Mouse (Mus musculus) heart, adult 2 months (tissue): Measurements from ENCODE around the gene Ndufa7. TPM values are rescaled to one million over a fixed set of nuclear protein-coding genes. Genes with fewer than 3 reads are reported as not detected.

ENCODE experiments used
- DNase-seq, 2 experiments: peaks; one replicate each; pipeline ENCODE4 v3.0.0; 2021
- H3K27ac ChIP-seq: fragments of 200-600 bp; 2 replicates; pipeline ENCODE4 v1.8.1; 2022
- H3K27me3 ChIP-seq: fragments of 200-500 bp; 2 replicates; pipeline ENCODE4 v1.6.1; 2012; ENCODE audit warnings: mild to moderate bottlenecking, low read length, inconsistent platforms, mixed read lengths; ENCODE audit not compliant: control insufficient read depth, insufficient read depth
- H3K36me3 ChIP-seq: fragments of 200-500 bp; 2 replicates; pipeline ENCODE4 v1.6.1; 2012; ENCODE audit warnings: low read length, inconsistent platforms; ENCODE audit not compliant: control insufficient read depth, insufficient read depth
- H3K4me1 ChIP-seq: fragments of 200-500 bp; 2 replicates; pipeline ENCODE4 v1.6.1; 2011; ENCODE audit warnings: low read length; ENCODE audit not compliant: control insufficient read depth, insufficient read depth
- H3K4me3 ChIP-seq: fragments of 200-600 bp; 2 replicates; pipeline ENCODE4 v1.8.1; 2022
- H3K79me2 ChIP-seq: fragments of 200-500 bp; replicated peaks from 2 replicates; pipeline ENCODE4 v1.6.1; 2012; ENCODE audit warnings: mild to moderate bottlenecking, inconsistent platforms, low read length, moderate library complexity, mixed read lengths; ENCODE audit not compliant: control insufficient read depth, insufficient read depth
- H3K9ac ChIP-seq: fragments of 200-500 bp; 2 replicates; pipeline ENCODE4 v1.6.1; 2012; ENCODE audit warnings: low read depth, mild to moderate bottlenecking, control low read depth, inconsistent platforms, low read length, mixed read lengths
- CTCF ChIP-seq: fragments of 200-600 bp; IDR thresholded peaks from 2 replicates; pipeline ENCODE4 v1.8.1; 2022; ENCODE audit warnings: antibody characterized with exemption, mild to moderate bottlenecking, moderate library complexity
- EP300 ChIP-seq: fragments of 200-500 bp; IDR thresholded peaks from 2 replicates; pipeline ENCODE4 v1.6.1; 2011; ENCODE audit warnings: low read depth, low read length, control low read depth; ENCODE audit not compliant: insufficient read depth
- POLR2A ChIP-seq: fragments of 200-500 bp; IDR thresholded peaks from 2 replicates; pipeline ENCODE4 v1.6.1; 2011; ENCODE audit warnings: mild to moderate bottlenecking, low read depth, low read length, control low read depth; ENCODE audit not compliant: insufficient read depth
- WGBS: fragments of 180-500 bp; shearing (Covaris S2); methylation state at CpG from one replicate; pipeline ENCODE4 v1.1.7; 2018; 5-methylcytosine and 5-hydroxymethylcytosine counted together
- intact Hi-C: fragments of 180-260 bp; cut with DNase I; formaldehyde crosslinking; loops from one replicate; pipeline ENCODE4 v1.15.1; 2025
- polyA plus RNA-seq: library from polyadenylated mRNA; depleted of rRNA; stranded (reverse); fragments of >200 nt; gene quantifications from 2 replicates; pipeline ENCODE4 v1.2.3, GENCODE M21; 2012
- total RNA-seq, 2 experiments: library from RNA; stranded (reverse); gene quantifications; 2 replicates each; pipeline ENCODE4 v1.2.3; 2021

The Ndufa7 gene
- total and polyA plus RNA-seq, 3 experiments, result 609 to 755 (median 707) TPM

DNA sequence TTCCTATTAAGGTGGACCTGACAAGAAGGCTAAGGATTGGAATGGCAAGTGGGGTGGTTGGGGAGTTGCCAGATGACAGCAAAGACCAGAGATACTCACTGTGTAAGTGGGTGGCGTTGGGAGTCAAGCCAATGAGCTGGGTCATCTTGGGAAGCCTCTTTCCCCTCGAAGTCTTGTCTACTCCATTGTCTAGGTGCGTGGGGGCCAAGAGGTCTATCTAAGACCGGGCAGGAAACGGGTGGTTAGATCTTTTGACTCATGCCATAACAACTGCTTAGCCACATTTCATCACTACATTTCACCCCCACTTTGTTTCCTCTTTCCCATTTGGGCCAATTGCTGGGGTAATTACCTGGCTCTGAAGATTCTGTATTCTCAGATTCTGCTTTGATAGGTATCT, 43.9 kb upstream of the Ndufa7 start:
- Histone ChIP-seq H3K27ac (peak overlapping the region; percentile 88), H3K4me1 (peaks cover 27% of the 10 kb centered on the region), H3K9ac (peak overlapping the region; percentile 49; the same call in 1 of the 2 replicates), H3K4me3 (peak overlapping the region; percentile 56), H3K79me2 (no peaks in the 10 kb centered on the region), H3K27me3 (no peaks in the 10 kb centered on the region), H3K36me3 (peaks cover 8% of the 10 kb centered on the region)
- TF ChIP-seq CTCF, result no peak
- TF ChIP-seq EP300, result no peak
- TF ChIP-seq POLR2A, result no peak
- peak; percentile 33 to 44 for DNase-seq
- WGBS, result 9% methylated on average over 5 of the region's 5 CpGs
- intact Hi-C loops, result no loop called here

DNA sequence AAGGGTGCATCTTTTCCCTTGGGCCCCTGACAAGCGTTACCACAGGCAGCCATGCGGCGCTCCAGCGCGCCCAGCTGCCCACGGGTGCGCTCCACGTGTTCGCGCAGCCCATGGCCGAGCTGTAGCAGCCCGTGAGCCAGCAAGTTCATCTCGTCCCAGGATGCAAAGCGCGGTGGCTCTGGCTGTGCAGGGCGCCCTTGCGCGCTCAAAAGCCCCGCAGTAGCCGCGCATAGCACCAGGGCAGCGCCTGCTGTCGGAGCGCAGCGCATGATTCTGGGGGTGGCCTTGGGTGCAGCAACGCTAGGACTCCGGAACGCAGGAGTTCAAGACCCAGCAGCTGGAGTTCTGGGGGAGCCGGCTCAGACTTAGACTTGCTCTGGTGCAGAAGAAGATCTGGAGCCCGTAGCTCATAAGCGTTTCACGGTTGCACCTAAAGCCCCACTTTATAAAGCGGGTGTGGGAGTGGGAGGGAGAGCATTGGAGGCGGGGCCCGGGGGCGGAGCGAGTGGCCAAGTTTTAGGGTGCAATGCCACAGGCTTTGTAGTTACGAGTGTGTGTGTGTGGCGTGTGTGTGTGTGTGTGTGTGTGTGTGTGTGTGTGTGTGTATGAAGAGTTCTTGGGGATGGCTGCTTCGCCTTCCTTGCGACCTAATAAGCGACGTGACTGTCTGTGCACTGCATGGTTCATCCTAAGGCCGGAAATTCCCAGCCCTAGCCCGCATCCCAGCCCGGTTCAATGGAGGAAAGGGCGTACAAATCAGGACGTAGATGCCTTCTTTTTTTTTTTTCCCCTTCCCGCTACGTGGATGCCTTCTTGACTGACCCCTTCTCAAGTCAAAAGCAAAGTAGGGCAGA, 43.0 kb upstream of the Ndufa7 start, which contains the start of gene Angptl4:
Gene Angptl4, minus strand, starts transcription at position 707 of the 854 bp plus-strand sequence.
- Histone ChIP-seq H3K27me3 (no peaks in the 10 kb centered on the region), H3K4me1 (peaks cover 27% of the 10 kb centered on the region), H3K4me3 (peak within 1 kb of the TSS; percentile 56), H3K9ac (peak within 1 kb of the TSS; percentile 49), H3K36me3 (peaks cover 8% of the 10 kb centered on the region), H3K27ac (peak within 1 kb of the TSS; percentile 88), H3K79me2 (no peaks in the 10 kb centered on the region)
- peak; percentile 83 to 88 for DNase-seq
- TF ChIP-seq CTCF (peak; percentile 34), POLR2A (peak; percentile 63; the same call in 1 of the 2 replicates), EP300 (0 out of 2 replicates have a peak, but pooled peaks have one; percentile 56)
- 1% methylated on average over 50 of the region's 50 CpGs for WGBS
- intact Hi-C loops, result no loop called here

GRCm38 (mm10) chr17:33782067-33782466, 42.3 kb upstream of the Ndufa7 start:
- Histone ChIP-seq H3K4me1 (peaks cover 27% of the 10 kb centered on the region), H3K79me2 (no peaks in the 10 kb centered on the region), H3K36me3 (peaks cover 8% of the 10 kb centered on the region), H3K27me3 (no peaks in the 10 kb centered on the region), H3K9ac (peak overlapping the region; percentile 49; the same call in 1 of the 2 replicates), H3K27ac (peak overlapping the region; percentile 80), H3K4me3 (peak overlapping the region; percentile 40)
- DNase-seq, result no peak
- intact Hi-C loops, result loop anchor here (2.0 kb wide), 1 partner anchor 15 kb away; no protein-coding TSS in a partner anchor
- WGBS, result 25% methylated on average over 4 of the region's 4 CpGs
- TF ChIP-seq EP300 (no peak), CTCF (peak; percentile 49), POLR2A (no peak)

GRCm38 (mm10) chr17:33783408-33783807, 41.0 kb upstream of the Ndufa7 start:
- TF ChIP-seq EP300 (peak; percentile 71), POLR2A (no peak)
- no peak overlapping the region for H3K4me3 ChIP-seq
- peaks cover 26% of the 10 kb centered on the region for H3K4me1 ChIP-seq
- H3K27ac ChIP-seq, result peak overlapping the region; percentile 60
- H3K27me3 ChIP-seq, result no peaks in the 10 kb centered on the region
- no peak overlapping the region for H3K9ac ChIP-seq
- DNase-seq, result peak; percentile 81 to 87
- intact Hi-C loops, result loop anchor here (2.0 kb wide), 1 partner anchor 13 kb away; no protein-coding TSS in a partner anchor
- peaks cover 8% of the 10 kb centered on the region for H3K36me3 ChIP-seq
- no peaks in the 10 kb centered on the region for H3K79me2 ChIP-seq

GRCm38 (mm10) chr17:33784939-33785338, 39.4 kb upstream of the Ndufa7 start:
- intact Hi-C loops, result no loop called here
- H3K79me2 ChIP-seq, result no peaks in the 10 kb centered on the region
- no peaks in the 10 kb centered on the region for H3K27me3 ChIP-seq
- TF ChIP-seq EP300, result no peak
- TF ChIP-seq POLR2A, result no peak
- no peak for TF ChIP-seq CTCF
- no peak overlapping the region for H3K9ac ChIP-seq
- peaks cover 22% of the 10 kb centered on the region for H3K4me1 ChIP-seq
- no peak for DNase-seq
- H3K4me3 ChIP-seq, result no peak overlapping the region
- peaks cover 6% of the 10 kb centered on the region for H3K36me3 ChIP-seq
- 57% methylated on average over 2 of the region's 2 CpGs for WGBS
- no peak overlapping the region for H3K27ac ChIP-seq

DNA sequence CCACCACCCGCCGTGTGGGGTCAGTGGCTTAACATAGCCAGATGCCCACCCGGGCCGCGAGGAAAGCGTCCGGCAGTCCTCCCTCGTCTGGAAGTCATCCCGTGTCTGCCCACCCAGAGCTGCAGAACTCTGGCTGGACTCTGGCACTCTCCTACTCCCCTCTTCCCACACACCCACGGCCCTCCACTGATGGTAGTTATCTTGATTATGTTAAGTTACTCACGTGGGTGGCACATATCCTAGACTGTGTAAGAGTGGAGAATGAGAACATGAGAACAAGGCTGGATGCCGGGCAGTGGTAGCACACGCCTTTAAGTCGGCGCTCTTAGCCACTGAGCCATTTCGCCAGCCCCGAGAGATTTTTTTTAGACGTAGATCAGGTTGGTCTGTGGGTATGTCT, 38.0 kb upstream of the Ndufa7 start:
- 87% methylated on average over 18 of the region's 18 CpGs for WGBS
- Histone ChIP-seq H3K27ac (no peak overlapping the region), H3K4me1 (peaks cover 16% of the 10 kb centered on the region), H3K4me3 (no peak overlapping the region), H3K79me2 (no peaks in the 10 kb centered on the region), H3K27me3 (no peaks in the 10 kb centered on the region), H3K36me3 (peaks cover 4% of the 10 kb centered on the region), H3K9ac (no peak overlapping the region)
- DNase-seq, result no peak
- TF ChIP-seq CTCF (no peak), EP300 (no peak), POLR2A (no peak)
- intact Hi-C loops, result no loop called here
